Mouse (Mus musculus): ENCODE data around the gene Mndal.
"Not testable (repeated sequence)": the region's sequence is repeated elsewhere in the genome, so short reads cannot be mapped to it uniquely, and the experiment has no call there.

GRCm38 (mm10) chr1:173955839-173956527, 13.7 kb upstream of the Mndal start:
- not testable (repeated sequence) for TF ChIP-seq CTCF (IDR thresholded peaks at IDR 0.05; ENCODE audit: extremely low read depth, insufficient read depth, insufficient read length, insufficient replicate concordance); POLR2A (IDR thresholded peaks at IDR 0.05; ENCODE audit: low read depth, low read length)

Data from spleen, adult 2 months (tissue).